In the genomic region with DNA sequence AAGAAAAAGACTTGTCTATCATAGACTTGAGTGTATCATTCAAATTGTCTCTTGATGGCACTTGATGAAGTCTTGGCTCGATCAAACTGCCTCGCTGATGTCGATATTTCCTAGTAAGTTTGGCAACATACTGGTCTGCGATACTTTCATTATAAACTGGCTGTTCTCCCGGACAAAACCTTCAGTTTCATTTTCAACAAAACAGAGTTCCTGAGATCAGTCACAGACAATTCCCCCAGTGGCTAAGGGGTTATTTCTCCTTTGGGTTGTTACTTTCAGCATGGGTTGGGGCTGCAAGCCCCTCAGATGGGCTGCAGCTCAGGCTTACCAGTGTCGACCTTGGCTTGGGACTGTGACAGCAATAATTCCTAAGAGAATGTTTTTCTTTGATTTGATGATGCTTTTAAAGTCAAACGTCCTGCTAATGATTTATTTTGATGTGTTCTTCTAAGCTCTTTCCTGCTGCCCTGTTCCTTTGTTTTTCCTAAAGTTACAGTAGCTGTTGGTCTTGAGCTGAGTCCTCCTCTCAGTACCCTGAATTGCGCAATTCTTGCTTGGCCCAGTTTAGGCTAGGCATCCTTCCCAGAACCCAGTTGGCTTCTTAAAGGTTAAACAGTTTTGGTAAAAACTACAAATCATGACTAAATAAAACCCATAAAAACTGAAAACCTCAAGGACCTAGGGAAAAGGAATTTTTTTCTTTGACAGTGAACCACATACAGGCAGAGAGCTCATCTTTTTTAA, we compare ENCODE assay signal across 8 mouse cellular contexts.
DNase-seq lines count a peak whose midpoint lies in the region; ATAC-seq and TF ChIP-seq lines count a peak whose summit lies in the region.

No protein-coding gene starts in this region.

- peaks cover 7% of the 10 kb centered on the region for H3K4me1 ChIP-seq in liver, adult 2 months (ENCODE audit: control insufficient read depth, insufficient read depth, low read length)
- H3K4me1 ChIP-seq in liver, embryonic 12.5 days: no peaks in the 10 kb centered on the region
- H3K4me1 ChIP-seq in kidney, embryonic 15.5 days: peaks cover 25% of the 10 kb centered on the region

- no peaks in the 10 kb centered on the region; the same call in 1 of the 2 replicates for H3K79me2 ChIP-seq in liver, adult 2 months (ENCODE audit: control insufficient read depth, insufficient read depth, low read length)

- peak; percentile 85 for DNase-seq in liver, adult 2 months (ENCODE audit: extremely low read depth, low read depth, low spot score)
- peak; percentile 94 for DNase-seq in fibroblast of lung, adult 2 months (ENCODE audit: low read depth)
- DNase-seq in ovary, postnatal 36 days (ENCODE audit: low spot score): peak; percentile 38
- no peak for DNase-seq in cerebellum, adult 8-10 months
- no peak for DNase-seq in thymus, postnatal 0 days (ENCODE audit: low spot score)
- DNase-seq in liver: no peak

- TF ChIP-seq POLR2A in liver, adult 2 months (IDR thresholded peaks at IDR 0.05; ENCODE audit: extremely low read depth, insufficient read depth, low read length): no peak

- peak overlapping the region; percentile 46 for H3K4me3 ChIP-seq in liver, adult 2 months (ENCODE audit: insufficient read depth, low read depth, low read length)
- no peak overlapping the region for H3K4me3 ChIP-seq in liver, embryonic 12.5 days
- no peak overlapping the region for H3K4me3 ChIP-seq in kidney, embryonic 15.5 days (replicated peaks)

- H3K9me3 ChIP-seq in liver, embryonic 12.5 days (replicated peaks): no peaks in the 10 kb centered on the region
- no peaks in the 10 kb centered on the region for H3K9me3 ChIP-seq in kidney, embryonic 15.5 days (replicated peaks)

- no peaks in the 10 kb centered on the region; the same call in none of the 2 replicates for H3K36me3 ChIP-seq in liver, adult 2 months (ENCODE audit: control insufficient read depth, insufficient read depth, low read length)
- no peaks in the 10 kb centered on the region for H3K36me3 ChIP-seq in liver, embryonic 12.5 days
- H3K36me3 ChIP-seq in kidney, embryonic 15.5 days: no peaks in the 10 kb centered on the region

- 6% methylated on average over 8 of the region's 8 CpGs for WGBS in liver, adult 2 months
- WGBS in liver, embryonic 12.5 days (ENCODE audit: insufficient replicate concordance): 67% methylated on average over 8 of the region's 8 CpGs
- WGBS in kidney, embryonic 15.5 days: 48% methylated on average over 8 of the region's 8 CpGs

- peak overlapping the region; percentile 62 for H3K9ac ChIP-seq in liver, adult 2 months (ENCODE audit: low read depth, low read length)
- H3K9ac ChIP-seq in liver, embryonic 12.5 days: no peak overlapping the region
- H3K9ac ChIP-seq in kidney, embryonic 15.5 days: no peak overlapping the region

- H3K27ac ChIP-seq in liver, adult 2 months (replicated peaks; ENCODE audit: insufficient read depth, low read depth, low read length): peak overlapping the region; percentile 96
- H3K27ac ChIP-seq in liver, embryonic 12.5 days: no peak overlapping the region
- H3K27ac ChIP-seq in kidney, embryonic 15.5 days: peak overlapping the region; percentile 64

- H3K4me2 ChIP-seq in liver, embryonic 12.5 days: no peak overlapping the region
- peak overlapping the region; percentile 41 for H3K4me2 ChIP-seq in kidney, embryonic 15.5 days

- TF ChIP-seq CTCF in liver, adult 2 months (IDR thresholded peaks at IDR 0.05; ENCODE audit: low read depth, low read length): no peak

- no peaks in the 10 kb centered on the region for H3K27me3 ChIP-seq in liver, adult 2 months (ENCODE audit: control insufficient read depth, insufficient read depth, low read length)
- H3K27me3 ChIP-seq in liver, embryonic 12.5 days (replicated peaks): no peaks in the 10 kb centered on the region
- H3K27me3 ChIP-seq in kidney, embryonic 15.5 days: no peaks in the 10 kb centered on the region

- ATAC-seq in liver, embryonic 12.5 days: no peak
- ATAC-seq in kidney, embryonic 15.5 days (replicated peaks; ENCODE audit: low FRiP score): no peak; the same call in 1 of the 2 replicates

Comparison
In these comparisons a context has a peak if more than half of its experiments do, and no peak if none do; other contexts are left out.
1. DNase-seq: peak in liver, adult 2 months (single experiment), fibroblast of lung, adult 2 months (single experiment) and ovary, postnatal 36 days (single experiment); none in cerebellum, adult 8-10 months (single experiment), thymus, postnatal 0 days (single experiment) and liver (single experiment).